Mouse (Mus musculus) naive thymus-derived CD4-positive, alpha-beta T cell, adult 2 months (primary cell): ENCODE measurements around the gene Cpsf4.
"Not testable (repeated sequence)": the region's sequence is repeated elsewhere in the genome, so short reads cannot be mapped to it uniquely, and the experiment has no call there.

ENCODE experiments used
- DNase-seq: peaks from one replicate; pipeline ENCODE4 v3.0.0-alpha.2; 2011; ENCODE audit warnings: low read depth

Cpsf4 gene

GRCm38 (mm10) chr5:145166536-145167305, at the start of gene Cpsf4, which contains the start of gene Ptcd1:
Gene Cpsf4 (plus strand): TSS chr5:145167213.
Gene Ptcd1 (minus strand): TSS chr5:145167108.
- DNase-seq, result peak; percentile 99

DNA sequence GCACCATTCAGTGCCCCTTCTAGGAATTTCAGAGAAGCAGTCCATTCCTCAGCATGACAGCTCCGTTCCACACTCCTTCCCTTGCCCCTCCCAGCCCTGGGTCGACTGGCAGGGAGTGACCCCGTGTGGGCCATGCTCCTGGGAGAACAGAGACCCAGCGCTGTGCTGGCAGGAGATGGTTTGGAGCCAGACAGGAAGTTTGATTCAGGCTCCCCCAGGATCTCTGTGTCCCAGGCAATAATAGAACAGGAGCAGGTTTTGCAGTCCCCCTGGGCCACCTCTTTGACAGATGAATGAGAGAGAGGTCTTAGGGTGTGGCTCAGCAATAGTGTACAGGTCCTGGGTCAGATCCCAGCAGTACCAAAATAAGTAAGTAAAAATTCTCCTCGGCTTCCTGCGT, 49.0 kb upstream of the Cpsf4 start:
- no peak for DNase-seq

DNA sequence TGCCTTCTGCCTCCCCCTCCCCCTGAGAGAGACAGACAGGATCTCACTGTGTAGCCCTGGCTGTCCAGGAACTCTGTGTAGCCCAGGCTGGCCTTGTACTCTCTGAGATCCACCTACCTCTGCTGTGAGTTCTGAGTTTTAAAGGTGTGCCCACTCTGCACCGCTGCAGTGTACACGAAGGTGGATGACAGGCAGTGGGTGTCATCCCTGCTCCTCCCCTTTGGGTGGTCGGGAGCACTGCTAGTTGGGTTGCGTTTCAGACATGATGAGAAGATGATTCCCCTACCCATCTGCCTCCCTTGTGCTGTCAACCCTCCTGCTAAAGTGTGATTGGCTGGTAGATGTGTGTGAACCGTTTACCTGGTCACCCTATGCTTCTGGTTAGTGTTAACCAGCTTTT, 48.6 kb upstream of the Cpsf4 start:
- no peak for DNase-seq

DNA sequence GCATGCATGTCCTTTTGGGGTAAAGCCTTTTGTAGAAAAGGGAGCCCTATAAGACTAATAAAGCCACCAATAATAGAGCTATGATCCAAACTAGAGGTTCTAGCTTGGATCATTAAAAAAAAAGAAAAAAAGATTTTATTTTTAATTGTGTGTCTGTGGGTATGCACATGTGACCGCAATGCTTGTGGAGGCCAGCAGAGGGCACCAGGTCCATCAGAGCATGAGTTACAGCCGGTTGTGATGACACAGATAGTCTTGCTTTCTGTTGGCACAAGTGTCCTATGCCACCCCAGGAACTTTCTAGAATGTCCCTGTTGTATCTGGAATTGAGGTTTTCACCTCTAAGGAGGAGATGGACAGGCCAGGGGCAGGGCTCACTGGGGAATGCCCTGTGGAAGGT, 47.6 kb upstream of the Cpsf4 start:
- DNase-seq, result peak; percentile 70

GRCm38 (mm10) chr5:145120921-145121320, 46.1 kb upstream of the Cpsf4 start:
- no peak for DNase-seq

GRCm38 (mm10) chr5:145123396-145123795, 43.6 kb upstream of the Cpsf4 start:
- DNase-seq, result no peak

DNA sequence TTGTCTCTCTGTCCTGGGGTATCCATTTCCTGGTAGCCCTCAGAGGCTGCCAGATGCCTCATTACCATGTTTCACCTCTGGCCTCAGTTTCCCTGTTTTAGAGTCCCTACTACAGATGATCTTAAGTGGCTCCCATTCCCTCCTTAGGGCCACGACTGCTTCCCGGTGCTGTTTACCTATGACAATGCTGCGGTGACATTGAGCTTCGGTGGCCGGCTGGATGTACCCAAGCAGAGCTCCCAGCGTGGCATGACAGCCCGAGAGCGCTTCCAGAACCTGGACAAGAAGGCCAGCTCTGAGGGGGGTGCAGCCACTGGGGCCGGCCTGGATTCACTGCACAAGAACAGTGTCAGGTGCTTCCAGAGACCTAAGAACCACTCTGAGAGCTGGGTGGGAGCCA, 40.4 kb upstream of the Cpsf4 start:
- DNase-seq, result no peak

DNA sequence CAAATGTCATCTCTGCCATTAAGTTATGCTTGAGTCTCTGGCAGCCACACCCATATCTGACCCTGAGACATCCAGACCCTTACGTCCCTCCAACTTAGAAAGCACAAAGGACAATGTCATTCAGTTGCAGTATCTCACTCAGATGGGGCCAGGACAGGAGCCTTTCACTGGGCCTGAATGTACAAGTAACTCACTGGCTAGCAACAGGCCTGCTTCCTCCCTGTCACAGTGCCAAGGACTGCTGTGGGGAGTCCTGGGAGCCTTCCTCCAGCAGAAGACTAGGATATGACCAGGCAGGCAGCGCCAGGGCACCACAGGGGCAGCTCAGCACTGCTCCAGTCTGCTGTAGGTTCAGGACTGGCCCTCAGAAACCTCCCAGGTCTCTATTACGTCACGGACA, 37.9 kb upstream of the Cpsf4 start:
- no peak for DNase-seq

GRCm38 (mm10) chr5:145129773-145130172, 37.2 kb upstream of the Cpsf4 start:
- DNase-seq, result not testable (repeated sequence)

GRCm38 (mm10) chr5:145130191-145130590, 36.8 kb upstream of the Cpsf4 start:
- DNase-seq, result no peak

- no peak for DNase-seq
Measured at GRCm38 (mm10) chr5:145130995-145131394, 36.0 kb upstream of the Cpsf4 start.

- not testable (repeated sequence) for DNase-seq
Measured at GRCm38 (mm10) chr5:145133275-145133674, 33.7 kb upstream of the Cpsf4 start.

GRCm38 (mm10) chr5:145138836-145139235, 28.2 kb upstream of the Cpsf4 start:
- DNase-seq, result no peak

DNA sequence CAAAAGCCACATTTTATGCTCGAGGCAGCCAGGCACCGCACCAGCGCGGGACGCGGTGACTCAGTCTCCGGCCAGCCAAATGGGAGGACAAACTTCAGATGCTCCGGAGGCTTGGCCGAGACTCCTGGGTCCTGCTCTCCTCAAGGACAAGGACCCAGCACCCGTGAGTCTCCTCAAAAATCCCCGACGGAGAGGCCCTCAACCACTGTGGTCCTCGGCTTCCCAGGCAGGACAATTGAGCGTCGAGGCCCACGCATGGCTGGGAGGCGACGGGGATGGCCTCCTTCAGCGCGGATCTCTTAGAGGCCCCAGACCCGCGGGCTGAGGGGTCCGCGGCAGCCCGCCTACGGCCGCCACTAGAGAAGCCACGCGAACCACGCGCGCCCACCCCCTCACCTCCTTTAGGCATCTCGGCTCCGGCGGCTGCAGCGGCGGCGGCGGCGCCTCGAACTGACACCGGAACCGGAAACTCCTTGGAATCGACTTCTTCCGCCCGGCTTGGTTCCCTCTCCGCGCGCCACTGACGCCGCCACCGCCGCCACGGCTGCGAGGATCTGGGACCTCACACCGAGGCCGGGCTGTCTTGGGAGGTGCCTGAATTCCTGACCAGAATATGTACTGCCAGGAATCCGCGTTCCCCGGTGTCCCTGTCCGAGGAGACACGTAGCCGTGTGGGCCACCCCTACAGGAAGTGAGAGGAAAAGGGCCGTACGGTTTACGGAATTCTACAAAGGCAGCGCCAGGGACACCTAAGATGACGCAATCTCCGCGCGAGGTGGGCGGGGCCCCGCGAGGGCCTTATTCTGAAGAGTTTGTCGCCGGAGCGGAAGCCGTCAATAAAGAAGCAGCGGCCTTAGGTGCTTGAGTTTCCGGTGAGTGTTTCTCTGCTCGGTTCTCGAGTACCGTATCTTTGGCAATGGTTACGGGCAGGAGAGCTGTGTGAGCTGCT, 27.2 kb upstream of the Cpsf4 start, which contains the start of the genes Pdap1 and Bud31:
Gene Pdap1, minus strand, starts transcription at position 668 of the 949 bp plus-strand sequence.
Gene Bud31, plus strand, starts transcription at position 792 of the 949 bp plus-strand sequence.
- peak; percentile 98 for DNase-seq

GRCm38 (mm10) chr5:145140611-145141010, 26.4 kb upstream of the Cpsf4 start:
- no peak for DNase-seq

GRCm38 (mm10) chr5:145147748-145148147, 19.3 kb upstream of the Cpsf4 start:
- no peak for DNase-seq

DNA sequence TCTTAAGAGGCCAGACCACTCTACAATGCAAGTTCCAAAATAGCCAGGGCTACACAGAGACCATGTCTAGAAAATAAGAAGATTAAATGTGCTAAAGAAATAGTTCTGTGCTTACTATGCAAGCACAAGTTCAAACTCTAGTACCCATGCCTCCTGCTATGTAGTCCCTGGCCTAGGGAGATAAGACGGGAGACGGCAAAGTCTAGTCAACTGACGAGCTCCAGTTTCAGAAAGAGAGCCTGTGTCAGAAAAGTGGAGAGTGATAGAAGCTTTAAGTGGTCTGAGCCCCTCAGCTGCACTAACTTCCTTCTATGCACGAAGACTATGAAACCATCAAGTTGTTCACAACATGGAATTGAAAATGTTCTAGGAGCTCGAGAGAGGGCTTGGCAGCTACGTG, 17.7 kb upstream of the Cpsf4 start:
- DNase-seq, result no peak

DNA sequence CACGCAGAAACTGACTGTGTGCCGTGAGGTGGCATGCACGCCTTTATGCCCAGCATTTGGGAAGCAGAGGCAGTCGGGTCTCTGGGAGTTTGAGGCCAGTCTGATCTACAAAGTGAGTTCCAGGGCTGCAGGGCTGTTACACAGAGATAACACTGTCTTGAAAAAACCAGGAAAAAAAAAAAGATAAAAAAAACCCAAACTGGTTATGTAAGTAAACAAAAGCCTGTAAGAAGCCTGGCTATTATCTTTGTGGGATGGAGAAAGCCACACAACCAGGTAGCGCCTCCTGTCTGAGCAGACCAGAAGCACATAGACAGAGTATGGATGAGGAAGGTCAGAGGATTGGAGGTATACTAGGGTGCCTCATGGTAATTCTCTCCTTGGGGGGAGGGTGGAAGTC, 14.3 kb upstream of the Cpsf4 start:
- no peak for DNase-seq

- DNase-seq, result no peak
Measured at GRCm38 (mm10) chr5:145161361-145161760, 5.7 kb upstream of the Cpsf4 start.

GRCm38 (mm10) chr5:145164710-145165109, 2.3 kb upstream of the Cpsf4 start:
- no peak for DNase-seq

- DNase-seq, result no peak
Measured at GRCm38 (mm10) chr5:145165184-145165583, 1.8 kb upstream of the Cpsf4 start.

- no peak for DNase-seq
Measured at GRCm38 (mm10) chr5:145167306-145167661, 271 bp downstream of the Cpsf4 start.

DNA sequence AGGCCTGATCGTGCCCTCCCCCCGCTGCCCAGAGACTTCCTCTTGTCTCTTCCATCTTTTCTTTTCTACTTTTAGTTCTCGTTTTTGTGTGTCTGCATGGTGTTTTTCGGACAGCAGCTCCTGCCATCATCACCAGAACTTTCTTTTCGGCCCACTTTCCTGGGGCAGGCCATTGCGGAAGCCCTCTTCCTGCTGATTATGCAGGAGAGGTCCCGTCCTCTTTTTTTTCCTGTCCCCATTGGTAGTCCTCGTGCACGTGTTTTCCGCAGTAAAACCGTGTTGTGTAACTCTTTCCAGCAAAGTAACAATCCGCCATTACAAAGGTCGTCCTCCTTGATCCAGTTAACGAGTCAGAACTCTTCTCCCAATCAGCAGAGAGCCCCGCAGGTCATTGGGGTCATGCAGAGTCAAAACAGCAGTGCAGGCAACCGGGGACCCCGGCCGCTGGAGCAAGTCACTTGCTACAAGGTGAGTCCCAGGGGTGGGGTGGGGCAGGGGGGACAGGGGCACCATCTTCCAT, 11.5 kb downstream of the Cpsf4 start:
- no peak for DNase-seq
